Mouse (Mus musculus) inflammation-experienced regulatory T-cells, adult 6 months (primary cell): ENCODE measurements around the gene Ube4b. TPM values are rescaled to one million over a fixed set of nuclear protein-coding genes. Genes with fewer than 3 reads are reported as not detected.

Experiments used
- ATAC-seq: one replicate; pipeline ENCODE4 v1.8.0; 2017
- polyA plus RNA-seq, 3 experiments: library from polyadenylated mRNA; unstranded; fragments of 100-300 nt; shearing (Covaris generic); gene quantifications; one replicate each; pipeline ENCODE4 v1.2.1; 2017

Ube4b gene
- polyA plus RNA-seq, 3 experiments from 2014 or later, result 9.1 to 18.5 (median 14.7) TPM

- ATAC-seq, result no peak
Observed at GRCm38 (mm10) chr4:149429592-149429991, 3.0 kb upstream of the Ube4b start.

GRCm38 (mm10) chr4:149425801-149426292, 702 bp downstream of the Ube4b start:
- ATAC-seq, result peak; percentile 16

- ATAC-seq, result no peak
Observed at GRCm38 (mm10) chr4:149424755-149425154, 1.8 kb downstream of the Ube4b start.

GRCm38 (mm10) chr4:149417854-149418365, 8.6 kb downstream of the Ube4b start:
- ATAC-seq, result no peak

- no peak for ATAC-seq
Observed at GRCm38 (mm10) chr4:149416986-149417385, 9.6 kb downstream of the Ube4b start.

- ATAC-seq, result no peak
Observed at GRCm38 (mm10) chr4:149416417-149416816, 10.1 kb downstream of the Ube4b start.

- no peak for ATAC-seq
Observed at GRCm38 (mm10) chr4:149415651-149416169, 10.8 kb downstream of the Ube4b start.

- no peak for ATAC-seq
Observed at GRCm38 (mm10) chr4:149414259-149414658, 12.3 kb downstream of the Ube4b start.

GRCm38 (mm10) chr4:149409759-149410158, 16.8 kb downstream of the Ube4b start:
- ATAC-seq, result no peak

GRCm38 (mm10) chr4:149408331-149408730, 18.2 kb downstream of the Ube4b start:
- ATAC-seq, result no peak

- no peak for ATAC-seq
Observed at GRCm38 (mm10) chr4:149407461-149407860, 19.1 kb downstream of the Ube4b start.

- ATAC-seq, result no peak
Observed at GRCm38 (mm10) chr4:149405713-149406443, 20.7 kb downstream of the Ube4b start.

- ATAC-seq, result no peak
Observed at GRCm38 (mm10) chr4:149404640-149405465, 21.7 kb downstream of the Ube4b start.

GRCm38 (mm10) chr4:149403037-149403436, 23.5 kb downstream of the Ube4b start:
- ATAC-seq, result peak; percentile 88

GRCm38 (mm10) chr4:149401591-149401982, 25.0 kb downstream of the Ube4b start:
- peak; percentile 39 for ATAC-seq

- ATAC-seq, result no peak
Observed at GRCm38 (mm10) chr4:149400878-149401590, 25.5 kb downstream of the Ube4b start.

GRCm38 (mm10) chr4:149399331-149399910, 27.1 kb downstream of the Ube4b start:
- no peak for ATAC-seq

GRCm38 (mm10) chr4:149398181-149398735, 28.3 kb downstream of the Ube4b start:
- ATAC-seq, result no peak

GRCm38 (mm10) chr4:149396433-149397306, 29.9 kb downstream of the Ube4b start:
- no peak for ATAC-seq

- no peak for ATAC-seq
Observed at GRCm38 (mm10) chr4:149395581-149395980, 31.0 kb downstream of the Ube4b start.

GRCm38 (mm10) chr4:149394292-149394691, 32.3 kb downstream of the Ube4b start:
- ATAC-seq, result no peak
